Mouse (Mus musculus) testis, adult 2 months (tissue): ENCODE data around the gene Ubash3b.

Experiments used
- CTCF ChIP-seq: fragments of 200-500 bp; IDR thresholded peaks from 2 replicates; pipeline ENCODE4 v1.5.1; 2012; ENCODE audit warnings: low read depth, mild to moderate bottlenecking, inconsistent platforms, low read length, moderate library complexity; ENCODE audit not compliant: control insufficient read depth, insufficient read depth, insufficient replicate concordance
- POLR2A ChIP-seq: fragments of 200-500 bp; IDR thresholded peaks from 2 replicates; pipeline ENCODE4 v1.6.1; 2012; ENCODE audit warnings: low read depth, mild to moderate bottlenecking, inconsistent platforms, low read length, moderate library complexity; ENCODE audit not compliant: control insufficient read depth

GRCm38 (mm10) chr9:40983758-40984157, 177.7 kb downstream of the Ubash3b start:
- no peak for TF ChIP-seq CTCF
- TF ChIP-seq POLR2A: no peak
